Mouse (Mus musculus): ENCODE results near the gene Hcn1.

Gene Hcn1

GRCm38 (mm10) chr13:117602181-117602580, at the start of gene Hcn1:
TSS of gene Hcn1 (plus strand) at chr13:117602320.
- peak; percentile 14 for DNase-seq (ENCODE audit: low read depth)

GRCm38 (mm10) chr13:117567251-117567650, 34.9 kb upstream of the Hcn1 start:
- no peak for DNase-seq (ENCODE audit: low read depth)

- no peak for DNase-seq (ENCODE audit: low read depth)
Observed at GRCm38 (mm10) chr13:117571747-117572146, 30.4 kb upstream of the Hcn1 start.

- peak; percentile 47 for DNase-seq (ENCODE audit: low read depth)
Observed at GRCm38 (mm10) chr13:117594494-117595182, 7.5 kb upstream of the Hcn1 start.

- no peak for DNase-seq (ENCODE audit: low read depth)
Observed at GRCm38 (mm10) chr13:117595183-117595532, 7.0 kb upstream of the Hcn1 start.

GRCm38 (mm10) chr13:117601331-117601965, 672 bp upstream of the Hcn1 start:
- no peak for DNase-seq (ENCODE audit: low read depth)

GRCm38 (mm10) chr13:117602617-117603358, 668 bp downstream of the Hcn1 start:
- no peak for DNase-seq (ENCODE audit: low read depth)

GRCm38 (mm10) chr13:117603421-117603820, 1.3 kb downstream of the Hcn1 start:
- DNase-seq (ENCODE audit: low read depth): no peak

- DNase-seq (ENCODE audit: low read depth): peak; percentile 33
Observed at GRCm38 (mm10) chr13:117604073-117604472, 2.0 kb downstream of the Hcn1 start.

- DNase-seq (ENCODE audit: low read depth): no peak
Observed at GRCm38 (mm10) chr13:117604971-117605750, 3.0 kb downstream of the Hcn1 start.

GRCm38 (mm10) chr13:117611881-117612280, 9.8 kb downstream of the Hcn1 start:
- no peak for DNase-seq (ENCODE audit: low read depth)

- no peak for DNase-seq (ENCODE audit: low read depth)
Observed at GRCm38 (mm10) chr13:117619544-117619943, 17.4 kb downstream of the Hcn1 start.

GRCm38 (mm10) chr13:117657501-117657900, 55.4 kb downstream of the Hcn1 start:
- no peak for DNase-seq (ENCODE audit: low read depth)

GRCm38 (mm10) chr13:117658414-117659175, 56.5 kb downstream of the Hcn1 start:
- no peak for DNase-seq (ENCODE audit: low read depth)

GRCm38 (mm10) chr13:117659511-117659910, 57.4 kb downstream of the Hcn1 start:
- no peak for DNase-seq (ENCODE audit: low read depth)

GRCm38 (mm10) chr13:117662661-117663060, 60.5 kb downstream of the Hcn1 start:
- no peak for DNase-seq (ENCODE audit: low read depth)

GRCm38 (mm10) chr13:117669303-117669702, 67.2 kb downstream of the Hcn1 start:
- peak; percentile 36 for DNase-seq (ENCODE audit: low read depth)

GRCm38 (mm10) chr13:117671851-117672250, 69.7 kb downstream of the Hcn1 start:
- DNase-seq (ENCODE audit: low read depth): no peak

- no peak for DNase-seq (ENCODE audit: low read depth)
Observed at GRCm38 (mm10) chr13:117676418-117676817, 74.3 kb downstream of the Hcn1 start.

- DNase-seq (ENCODE audit: low read depth): no peak
Observed at GRCm38 (mm10) chr13:117687670-117688069, 85.5 kb downstream of the Hcn1 start.

- no peak for DNase-seq (ENCODE audit: low read depth)
Observed at GRCm38 (mm10) chr13:117694729-117695332, 92.7 kb downstream of the Hcn1 start.

Measured in fibroblast of lung, adult 2 months (primary cell).